ENCODE assay signal across 25 mouse cellular contexts in genomic region chr16:20047356-20047755, GRCm38 (mm10).
"Had no signal": no experiment of that assay in that cellular context is flagged by ENCODE, and none has a peak within 500 bp of the region (broad histone marks: within the 10 kb centered on the region; RNA-seq: fewer than 3 reads in every experiment).

No protein-coding gene starts in this region.

- H3K27me3 ChIP-seq: heart, embryonic 13.5 days; heart, embryonic 15.5 days; hindbrain, embryonic 12.5 days; intestine, embryonic 15.5 days; limb, embryonic 13.5 days; limb, embryonic 15.5 days; liver, embryonic 12.5 days had no signal

- H3K4me1 ChIP-seq: heart, embryonic 15.5 days; hindbrain, embryonic 12.5 days; intestine, embryonic 15.5 days; limb, embryonic 13.5 days; limb, embryonic 15.5 days; liver, embryonic 12.5 days had no signal

- H3K36me3 ChIP-seq: heart, embryonic 13.5 days; heart, embryonic 15.5 days; hindbrain, embryonic 12.5 days; intestine, embryonic 15.5 days; limb, embryonic 13.5 days; limb, embryonic 15.5 days; liver, embryonic 12.5 days had no signal

- H3K9me3 ChIP-seq: heart, embryonic 13.5 days; heart, embryonic 15.5 days; hindbrain, embryonic 12.5 days; intestine, embryonic 15.5 days; limb, embryonic 13.5 days; limb, embryonic 15.5 days; liver, embryonic 12.5 days had no signal

- ATAC-seq: hindbrain, embryonic 16.5 days; inflammation-experienced regulatory T-cells, adult 6 months; intestine, embryonic 15.5 days; intestine, postnatal 0 days; liver, embryonic 12.5 days had no signal

- DNase-seq: gastrocnemius, postnatal 14 days; gastrocnemius, postnatal 36 days; heart, adult 11 months; heart, adult 2 months; heart, postnatal 14 days; heart, postnatal 36 days; kidney, adult 18-20 months; kidney, adult 8-10 months; kidney, postnatal 10 days; kidney, postnatal 25 days; kidney, postnatal 4 days; layer of hippocampus, postnatal 36 days; left cerebral cortex, postnatal 4 days had no signal

- H3K4me3 ChIP-seq: heart, adult 2 months; heart, embryonic 13.5 days; heart, embryonic 15.5 days; hindbrain, embryonic 12.5 days; intestine, embryonic 15.5 days; layer of hippocampus, adult 2 months; limb, embryonic 13.5 days; limb, embryonic 15.5 days; liver, embryonic 12.5 days had no signal

- H3K27ac ChIP-seq: heart, adult 2 months; heart, embryonic 13.5 days; heart, embryonic 15.5 days; hindbrain, embryonic 12.5 days; hindbrain, embryonic 14.5 days; intestine, embryonic 15.5 days; layer of hippocampus, adult 2 months; limb, embryonic 13.5 days; limb, embryonic 15.5 days; liver, embryonic 12.5 days had no signal
